Mouse (Mus musculus) frontal cortex, adult 2 months (tissue): Measurements from ENCODE around the gene Pex6. TPM values are rescaled to one million over a fixed set of nuclear protein-coding genes. Genes with fewer than 3 reads are reported as not detected.

ENCODE experiments used
- DNase-seq, 2 experiments: peaks; one replicate each; pipeline ENCODE4 v3.0.0; 2022; ENCODE audit warnings: low spot score in 1 of 2; ENCODE audit errors: extremely low spot score in 1 of 2
- polyA plus RNA-seq: library from polyadenylated mRNA; depleted of rRNA; stranded (reverse); fragments of >200 nt; gene quantifications from 2 replicates; pipeline ENCODE4 v1.2.3, GENCODE M21; 2012

The Pex6 gene
- polyA plus RNA-seq, 1 experiment = 49.1 TPM

GRCm38 (mm10) chr17:46728496-46728895 lies 17.2 kb downstream of the Pex6 start:
- no peak for DNase-seq

GRCm38 (mm10) chr17:46728904-46729318 lies 17.6 kb downstream of the Pex6 start, which contains the start of gene Gnmt:
Gnmt (minus strand) TSS chr17:46729168.
- DNase-seq = no peak

- no peak for DNase-seq
Observed at GRCm38 (mm10) chr17:46734055-46734454, 22.8 kb downstream of the Pex6 start.

- DNase-seq = no peak
Observed at GRCm38 (mm10) chr17:46735287-46735686, 24.0 kb downstream of the Pex6 start.

GRCm38 (mm10) chr17:46736160-46736559 lies 24.9 kb downstream of the Pex6 start:
- DNase-seq = peak in 1 of 2 experiments; percentile 43

GRCm38 (mm10) chr17:46741305-46741704 lies 30.0 kb downstream of the Pex6 start:
- no peak for DNase-seq

GRCm38 (mm10) chr17:46742986-46743385 lies 31.7 kb downstream of the Pex6 start:
- no peak for DNase-seq

- no peak for DNase-seq
Observed at GRCm38 (mm10) chr17:46745506-46745905, 34.2 kb downstream of the Pex6 start.

- no peak for DNase-seq
Observed at GRCm38 (mm10) chr17:46747234-46747633, 36.0 kb downstream of the Pex6 start.

- DNase-seq = no peak
Observed at GRCm38 (mm10) chr17:46747806-46748205, 36.5 kb downstream of the Pex6 start.

GRCm38 (mm10) chr17:46749282-46749681 lies 38.0 kb downstream of the Pex6 start:
- no peak for DNase-seq

GRCm38 (mm10) chr17:46750580-46750979 lies 39.3 kb downstream of the Pex6 start:
- no peak for DNase-seq

GRCm38 (mm10) chr17:46751056-46751793 lies 40.0 kb downstream of the Pex6 start:
- DNase-seq = peak in 1 of 2 experiments; percentile 64

GRCm38 (mm10) chr17:46751794-46752556 lies 40.7 kb downstream of the Pex6 start, which contains the start of gene Cnpy3:
Cnpy3 (minus strand) TSS chr17:46752214.
- peak; percentile 97 to 98 for DNase-seq

GRCm38 (mm10) chr17:46758753-46759152 lies 47.5 kb downstream of the Pex6 start:
- peak in 1 of 2 experiments; percentile 52 for DNase-seq

- no peak for DNase-seq
Observed at GRCm38 (mm10) chr17:46763544-46763943, 52.3 kb downstream of the Pex6 start, which contains the start of gene Ptcra. Ptcra (minus strand) TSS chr17:46763712.

- DNase-seq = peak; percentile 60 to 70
Observed at GRCm38 (mm10) chr17:46764916-46765315, 53.7 kb downstream of the Pex6 start.

- DNase-seq = no peak
Observed at GRCm38 (mm10) chr17:46767868-46768267, 56.6 kb downstream of the Pex6 start.

GRCm38 (mm10) chr17:46770546-46770945 lies 59.3 kb downstream of the Pex6 start:
- no peak for DNase-seq

GRCm38 (mm10) chr17:46771025-46771424 lies 59.8 kb downstream of the Pex6 start:
- no peak for DNase-seq

GRCm38 (mm10) chr17:46771616-46772015 lies 60.4 kb downstream of the Pex6 start:
- DNase-seq = no peak

- DNase-seq = no peak
Observed at GRCm38 (mm10) chr17:46772038-46772403, 60.8 kb downstream of the Pex6 start.
